Mouse (Mus musculus) bone marrow, adult 2 months (tissue): Measurements from ENCODE around the gene Ampd3. TPM values are rescaled to one million over a fixed set of nuclear protein-coding genes. Genes with fewer than 3 reads are reported as not detected.

Source experiments
- H3K27ac ChIP-seq: fragments of 200-500 bp; 2 replicates; pipeline ENCODE4 v1.5.1; 2012; ENCODE audit warnings: low read depth, mild to moderate bottlenecking, control low read depth, inconsistent platforms, low read length; ENCODE audit not compliant: control insufficient read depth, poor library complexity, insufficient read depth
- H3K4me1 ChIP-seq: fragments of 200-500 bp; 2 replicates; pipeline ENCODE4 v1.6.1; 2011; ENCODE audit warnings: low read length; ENCODE audit not compliant: control insufficient read depth, insufficient read depth
- H3K4me3 ChIP-seq: fragments of 200-500 bp; replicated peaks from 2 replicates; pipeline ENCODE3; 2011; ENCODE audit warnings: mild to moderate bottlenecking, low read depth, low read length, control low read depth; ENCODE audit not compliant: control insufficient read depth
- CTCF ChIP-seq: fragments of 200-500 bp; IDR thresholded peaks from 2 replicates; pipeline ENCODE4 v1.5.1; 2011; ENCODE audit warnings: low read length, control low read depth; ENCODE audit not compliant: control insufficient read depth, insufficient read depth
- POLR2A ChIP-seq: fragments of 200-500 bp; IDR thresholded peaks from 2 replicates; pipeline ENCODE4 v1.6.1; 2011; ENCODE audit warnings: low read depth, mild to moderate bottlenecking, control low read depth, low read length, borderline replicate concordance; ENCODE audit not compliant: control insufficient read depth
- WGBS: fragments of 180-500 bp; shearing (Covaris S2); methylation state at CpG from one replicate; pipeline ENCODE4 v1.1.7; 2018; 5-methylcytosine and 5-hydroxymethylcytosine counted together
- polyA plus RNA-seq: library from polyadenylated mRNA; stranded (reverse); fragments of >200 nt; gene quantifications from 2 replicates; pipeline ENCODE4 v1.2.4, GENCODE M21; 2011; ENCODE audit warnings: low replicate concordance; ENCODE audit not compliant: missing spikeins, insufficient read depth, insufficient read length

The Ampd3 gene
- polyA plus RNA-seq, 1 experiment: 36.5 TPM

DNA sequence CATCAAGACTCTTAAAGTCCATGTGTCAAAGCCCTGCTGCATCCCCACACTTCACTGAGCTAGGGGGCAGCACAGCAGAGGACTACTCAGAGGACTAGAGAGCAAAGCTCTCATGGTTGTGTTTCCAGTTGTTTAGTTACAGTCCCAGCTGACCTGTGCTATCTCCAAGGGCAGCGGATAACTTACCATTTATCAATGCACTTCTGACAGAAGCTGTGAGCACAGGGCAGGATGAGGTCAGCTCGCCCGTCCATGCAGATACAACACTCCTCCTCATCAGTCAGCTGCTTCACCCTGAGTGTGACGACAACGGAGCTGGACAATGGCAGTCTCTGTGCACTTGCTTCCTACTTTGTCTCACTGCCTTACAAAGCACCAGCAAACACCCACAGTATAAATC is 53.1 kb downstream of the Ampd3 start:
- no peak for TF ChIP-seq POLR2A
- Histone ChIP-seq H3K27ac (no peak overlapping the region), H3K4me3 (no peak overlapping the region), H3K4me1 (peaks cover 7% of the 10 kb centered on the region)
- WGBS: 68% methylated on average over 5 of the region's 5 CpGs

- Histone ChIP-seq H3K4me3 (no peak overlapping the region), H3K4me1 (peaks cover 7% of the 10 kb centered on the region), H3K27ac (no peak overlapping the region)
- WGBS: 75% methylated on average over 3 of the region's 3 CpGs
- TF ChIP-seq CTCF: no peak
- TF ChIP-seq POLR2A: no peak
These were observed 53.6 kb downstream of the Ampd3 start for GRCm38 (mm10) chr7:110821653-110822052.

GRCm38 (mm10) chr7:110822055-110822454 is 54.0 kb downstream of the Ampd3 start:
- Histone ChIP-seq H3K4me1 (peaks cover 7% of the 10 kb centered on the region), H3K4me3 (no peak overlapping the region), H3K27ac (no peak overlapping the region)
- no peak for TF ChIP-seq CTCF
- no peak for TF ChIP-seq POLR2A
- WGBS: 85% methylated on average over 4 of the region's 4 CpGs

DNA sequence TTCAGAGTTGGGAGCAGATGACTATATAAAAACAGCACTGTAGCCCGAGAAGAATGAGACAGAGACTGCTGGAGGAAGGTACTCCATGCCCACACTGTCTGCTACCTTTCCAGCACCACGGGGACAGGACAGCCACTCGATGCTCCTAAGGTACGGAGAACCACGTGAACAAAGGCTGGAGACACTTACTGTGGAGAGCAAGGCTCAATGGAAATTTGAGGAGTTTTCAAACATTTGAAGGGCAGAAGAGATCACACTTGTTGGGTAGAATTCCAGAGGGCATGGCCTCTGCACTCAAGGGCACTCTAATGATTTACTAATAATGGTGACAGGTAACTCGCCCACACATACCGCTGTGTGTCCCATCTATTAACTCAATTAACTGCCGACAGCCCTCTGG is 55.1 kb downstream of the Ampd3 start:
- WGBS: 75% methylated on average over 8 of the region's 8 CpGs
- TF ChIP-seq CTCF (no peak), POLR2A (no peak)
- Histone ChIP-seq H3K4me3 (no peak overlapping the region), H3K4me1 (peaks cover 7% of the 10 kb centered on the region), H3K27ac (peak overlapping the region; percentile 76; the same call in 1 of the 2 replicates)

DNA sequence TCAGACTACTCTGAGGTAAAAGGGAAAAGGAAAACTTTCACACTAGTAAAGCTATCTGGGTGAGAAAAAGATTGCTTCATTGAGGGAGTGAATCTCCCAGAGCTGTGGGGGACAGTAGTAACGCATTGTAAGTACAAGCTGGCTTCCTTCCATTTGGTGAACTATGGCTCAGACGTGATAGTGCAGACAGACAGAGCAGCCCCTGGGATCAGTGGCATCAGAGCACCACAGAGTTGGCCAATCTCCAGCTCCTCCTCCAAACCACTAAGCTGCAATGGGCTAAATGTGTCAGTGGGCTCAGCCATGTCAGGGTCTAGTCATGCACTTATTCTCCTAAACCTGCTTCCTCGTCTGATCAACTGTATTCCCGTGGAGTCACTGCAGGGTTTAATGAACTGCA is 55.6 kb downstream of the Ampd3 start:
- Histone ChIP-seq H3K4me3 (no peak overlapping the region), H3K27ac (peak overlapping the region; percentile 76; the same call in 1 of the 2 replicates), H3K4me1 (peaks cover 7% of the 10 kb centered on the region)
- TF ChIP-seq POLR2A (no peak), CTCF (no peak)
- 12% methylated on average over 4 of the region's 4 CpGs for WGBS

- TF ChIP-seq CTCF: no peak
- no peak for TF ChIP-seq POLR2A
- 21% methylated on average over 8 of the region's 8 CpGs for WGBS
- Histone ChIP-seq H3K4me1 (peaks cover 7% of the 10 kb centered on the region), H3K27ac (peak overlapping the region; percentile 76), H3K4me3 (no peak overlapping the region)
These were observed 56.3 kb downstream of the Ampd3 start for GRCm38 (mm10) chr7:110823995-110824953.

- Histone ChIP-seq H3K27ac (no peak overlapping the region), H3K4me3 (no peak overlapping the region), H3K4me1 (peaks cover 1% of the 10 kb centered on the region; the same call in 1 of the 2 replicates)
- 9% methylated on average over 1 of the region's 1 CpGs for WGBS
- TF ChIP-seq CTCF: no peak
- TF ChIP-seq POLR2A: no peak
These were observed 65.0 kb downstream of the Ampd3 start for GRCm38 (mm10) chr7:110833024-110833423.

GRCm38 (mm10) chr7:110834018-110834417 is 66.0 kb downstream of the Ampd3 start:
- Histone ChIP-seq H3K4me3 (no peak overlapping the region), H3K27ac (no peak overlapping the region), H3K4me1 (peaks cover 1% of the 10 kb centered on the region; the same call in 1 of the 2 replicates)
- TF ChIP-seq CTCF: no peak
- 84% methylated on average over 1 of the region's 1 CpGs for WGBS
